In genomic region chr6:91708919-91709318, GRCm38 (mm10) we compare ENCODE assay signal across 12 mouse cellular contexts. TPM values are rescaled to one million over a fixed set of nuclear protein-coding genes. Genes with fewer than 3 reads are reported as not detected.
DNase-seq lines count a peak whose midpoint lies in the region; ATAC-seq and TF ChIP-seq lines count a peak whose summit lies in the region.
"Had no signal": no experiment of that assay in that cellular context is flagged by ENCODE, and none has a peak within 500 bp of the region (broad histone marks: within the 10 kb centered on the region; RNA-seq: fewer than 3 reads in every experiment).

No protein-coding gene starts in this region.

- no peak for TF ChIP-seq POLR2A in lung, adult 2 months (IDR thresholded peaks at IDR 0.05; ENCODE audit: borderline replicate concordance, extremely low read depth, low read depth, low read length)
- TF ChIP-seq POLR2A in MEL (IDR thresholded peaks at IDR 0.05; ENCODE audit: control insufficient read depth in 1 of 2, insufficient read depth in 1 of 2, low read depth in 1 of 2, low read length in 2 of 2, poor library complexity in 1 of 2): no peak

- no peak overlapping the region for H3K4me3 ChIP-seq in forebrain, embryonic 13.5 days
- no peak overlapping the region for H3K4me3 ChIP-seq in forebrain, embryonic 10.5 days
- no peak overlapping the region for H3K4me3 ChIP-seq in lung, adult 2 months (replicated peaks; ENCODE audit: extremely low read depth, low read depth, low read length)
- H3K4me3 ChIP-seq in MEL (ENCODE audit: control insufficient read depth in 1 of 2, insufficient read depth in 1 of 2, low read depth in 2 of 2, low read length in 2 of 2): no peak overlapping the region
- H3K4me3 ChIP-seq in midbrain, embryonic 14.5 days (replicated peaks; ENCODE audit: low read depth, low read length): no peak overlapping the region
- H3K4me3 ChIP-seq: heart, embryonic 15.5 days; limb, embryonic 15.5 days had no signal

- ATAC-seq in forebrain, embryonic 13.5 days: no peak
- ATAC-seq in midbrain, embryonic 14.5 days (ENCODE audit: low FRiP score, low TSS enrichment): no peak
- ATAC-seq: activated CD4-positive, CD25-positive, alpha-beta regulatory T cell, adult 4 months had no signal

- DNase-seq in forebrain, embryonic 10.5 days (ENCODE audit: extremely low spot score, low spot score): no peak
- DNase-seq in lung, adult 2 months: no peak
- DNase-seq in lung, postnatal 14 days: no peak
- no peak for DNase-seq in MEL (ENCODE audit: low read depth, low spot score)
- peak; percentile 22 for DNase-seq in midbrain, embryonic 14.5 days
- DNase-seq in heart, adult 9 months (ENCODE audit: low spot score in 2 of 2): no peak
- no peak for DNase-seq in adrenal gland, postnatal 25 days
- DNase-seq: kidney, adult 8-10 months had no signal

- 83% methylated on average over 2 of the region's 2 CpGs for WGBS in forebrain, embryonic 13.5 days
- WGBS in forebrain, embryonic 10.5 days: 81% methylated on average over 2 of the region's 2 CpGs
- WGBS in lung, adult 2 months: 75% methylated on average over 2 of the region's 2 CpGs
- 96% methylated on average over 1 of the region's 2 CpGs for WGBS in midbrain, embryonic 14.5 days

- H3K9ac ChIP-seq in forebrain, embryonic 13.5 days: no peak overlapping the region
- H3K9ac ChIP-seq in MEL (ENCODE audit: control insufficient read depth, low read depth, low read length, poor library complexity, severe bottlenecking): no peak overlapping the region
- no peak overlapping the region for H3K9ac ChIP-seq in midbrain, embryonic 14.5 days (replicated peaks; ENCODE audit: low read length)
- H3K9ac ChIP-seq: heart, embryonic 15.5 days; limb, embryonic 15.5 days had no signal

- peak overlapping the region; percentile 91 for H3K27ac ChIP-seq in forebrain, embryonic 13.5 days
- H3K27ac ChIP-seq in forebrain, embryonic 10.5 days: no peak overlapping the region
- no peak overlapping the region for H3K27ac ChIP-seq in MEL (ENCODE audit: control insufficient read depth, low read depth, low read length)
- peak overlapping the region; percentile 87 for H3K27ac ChIP-seq in midbrain, embryonic 14.5 days (replicated peaks; ENCODE audit: low read depth, low read length)
- H3K27ac ChIP-seq: heart, embryonic 15.5 days; limb, embryonic 15.5 days had no signal

- H3K36me3 ChIP-seq in forebrain, embryonic 13.5 days (ENCODE audit: poor library complexity, severe bottlenecking): peaks cover 37% of the 10 kb centered on the region
- peaks cover 65% of the 10 kb centered on the region for H3K36me3 ChIP-seq in forebrain, embryonic 10.5 days (replicated peaks)
- peaks cover 6 to 10% of the 10 kb centered on the region in 2 experiments; a peak in 3 of 4 replicates for H3K36me3 ChIP-seq in MEL (ENCODE audit: control insufficient read depth in 1 of 2, insufficient read depth in 2 of 2, low read length in 2 of 2)
- H3K36me3 ChIP-seq in midbrain, embryonic 14.5 days (ENCODE audit: control insufficient read depth, insufficient read depth, low read length): peaks cover 30% of the 10 kb centered on the region

- H3K27me3 ChIP-seq in forebrain, embryonic 13.5 days: no peaks in the 10 kb centered on the region
- H3K27me3 ChIP-seq in forebrain, embryonic 10.5 days (ENCODE audit: poor library complexity, severe bottlenecking): no peaks in the 10 kb centered on the region
- no peaks in the 10 kb centered on the region for H3K27me3 ChIP-seq in MEL (ENCODE audit: control insufficient read depth in 1 of 2, insufficient read depth in 2 of 2, low read length in 2 of 2)
- H3K27me3 ChIP-seq in midbrain, embryonic 14.5 days (ENCODE audit: control insufficient read depth, insufficient read depth, low read length): no peaks in the 10 kb centered on the region
- H3K27me3 ChIP-seq: heart, embryonic 15.5 days; limb, embryonic 15.5 days had no signal

- TF ChIP-seq EP300 in MEL (IDR thresholded peaks at IDR 0.05; ENCODE audit: low read depth in 1 of 2, low read length in 2 of 2): no peak

- no peak overlapping the region for H3K4me2 ChIP-seq in forebrain, embryonic 13.5 days
- H3K4me2 ChIP-seq in midbrain, embryonic 14.5 days (ENCODE audit: low read length): no peak overlapping the region
- H3K4me2 ChIP-seq: heart, embryonic 15.5 days; limb, embryonic 15.5 days had no signal

- peaks cover 54% of the 10 kb centered on the region for H3K4me1 ChIP-seq in forebrain, embryonic 13.5 days
- peaks cover 62% of the 10 kb centered on the region for H3K4me1 ChIP-seq in forebrain, embryonic 10.5 days
- peaks cover 27% of the 10 kb centered on the region for H3K4me1 ChIP-seq in lung, adult 2 months (ENCODE audit: control insufficient read depth, insufficient read depth, low read length)
- H3K4me1 ChIP-seq in MEL (ENCODE audit: control insufficient read depth in 1 of 2, insufficient read depth in 2 of 2, low read length in 2 of 2): peaks cover 3 to 17% of the 10 kb centered on the region in 2 experiments; a peak in 3 of 4 replicates
- H3K4me1 ChIP-seq in midbrain, embryonic 14.5 days (ENCODE audit: control insufficient read depth, insufficient read depth, low read length): peaks cover 41% of the 10 kb centered on the region

- 0 out of 2 replicates have a peak, but pooled peaks have one; percentile 20 for TF ChIP-seq CTCF in lung, adult 2 months (IDR thresholded peaks at IDR 0.05; ENCODE audit: insufficient read depth, low read length)
- TF ChIP-seq CTCF in MEL (IDR thresholded peaks at IDR 0.05 in 2 of 3, conservative IDR thresholded peaks at IDR 0.05 in 1 of 3; ENCODE audit: control insufficient read depth in 1 of 3, insufficient read depth in 1 of 3, low read depth in 2 of 3, low read length in 3 of 3, poor library complexity in 1 of 3, severe bottlenecking in 1 of 3): peak; percentile 17 to 42 (median 29); a peak in 3 of 6 replicates

- no peaks in the 10 kb centered on the region for H3K9me3 ChIP-seq in forebrain, embryonic 13.5 days (replicated peaks)
- 0 out of 2 replicates have a peak, but pooled peaks cover 3% of the 10 kb centered on the region for H3K9me3 ChIP-seq in forebrain, embryonic 10.5 days
- H3K9me3 ChIP-seq in MEL (replicated peaks; ENCODE audit: insufficient read depth, low read length): no peaks in the 10 kb centered on the region
- no peaks in the 10 kb centered on the region for H3K9me3 ChIP-seq in midbrain, embryonic 14.5 days (ENCODE audit: control insufficient read depth, low read length)
- H3K9me3 ChIP-seq: heart, embryonic 15.5 days; limb, embryonic 15.5 days had no signal

- no peak for TF ChIP-seq RAD21 in MEL (IDR thresholded peaks at IDR 0.05; ENCODE audit: low read depth, low read length)

- H3K79me2 ChIP-seq in MEL (ENCODE audit: control insufficient read depth, insufficient read depth, low read length, poor library complexity): 0 out of 2 replicates have a peak, but pooled peaks cover 3% of the 10 kb centered on the region

TF ChIP-seq in MEL, 35 proteins besides CTCF, POLR2A, EP300 and RAD21:
- TF ChIP-seq ELF1 (IDR thresholded peaks at IDR 0.05; ENCODE audit: low read depth, low read length): no peak
- TF ChIP-seq USF1 (IDR thresholded peaks at IDR 0.05; ENCODE audit: low read depth, low read length): no peak
- no peak for TF ChIP-seq HCFC1 (IDR thresholded peaks at IDR 0.05; ENCODE audit: low read depth, low read length)
- TF ChIP-seq ZNF384 (IDR thresholded peaks at IDR 0.05; ENCODE audit: low read depth, low read length): peak; percentile 28; the same call in 1 of the 2 replicates

RNA-seq across cellular contexts. Expression of gene Slc6a6, which starts 25.1 kb away (rescaled TPM):
- 68.2 and 73.1 TPM in 2 replicates for polyA plus RNA-seq in forebrain, embryonic 13.5 days (2015; fragmentation: Nextera tagmentation; extraction: Ambion mirVana)
- 42.4 and 47.0 TPM in 2 replicates for polyA plus RNA-seq in forebrain, embryonic 10.5 days (2016; fragmentation: Nextera tagmentation; extraction: Ambion mirVana)
- polyA plus RNA-seq in lung, adult 2 months (2012; rRNA removed): 178 and 228 TPM in 2 replicates
- 54.6 and 57.2 TPM in 2 replicates for total RNA-seq in MEL (2012; rRNA removed)
- polyA plus RNA-seq in MEL (2012; ENCODE audit: insufficient read depth in 1 of 2, insufficient read length in 2 of 2, low read depth in 1 of 2, low replicate concordance in 2 of 2, missing spikeins in 1 of 2): 10 to 100 TPM in 1 of 2 experiments, not detected in 1; 90.0 TPM
- 94.1 and 94.3 TPM in 2 replicates for polyA plus RNA-seq in midbrain, embryonic 14.5 days (2014; fragmentation: Nextera tagmentation; extraction: Ambion mirVana)
- 598 and 906 TPM in 2 replicates for total RNA-seq in adrenal gland, postnatal 25 days (2021)

Comparison
In these comparisons a context has a peak if more than half of its experiments do, and no peak if none do; other contexts are left out.
1. H3K27ac ChIP-seq: peak in forebrain, embryonic 13.5 days (single experiment) and midbrain, embryonic 14.5 days (single experiment); none in forebrain, embryonic 10.5 days (single experiment) and MEL (single experiment).